Mouse (Mus musculus): Measurements from ENCODE around the gene Hoxb7.

- TF ChIP-seq POLR2A (IDR thresholded peaks at IDR 0.05; ENCODE audit: insufficient read depth, low read depth, low read length) (no peak), CTCF (IDR thresholded peaks at IDR 0.05; ENCODE audit: insufficient read depth, low read depth, low read length) (no peak)
These were observed 7.0 kb downstream of the Hoxb7 start for GRCm38 (mm10) chr11:96293302-96293921.

Data from olfactory bulb, adult 2 months (tissue).